Mouse (Mus musculus): Measurements from ENCODE around the gene Olfr1395. TPM values are rescaled to one million over a fixed set of nuclear protein-coding genes. Genes with fewer than 3 reads are reported as not detected.
"Not testable (repeated sequence)": the region's sequence is repeated elsewhere in the genome, so short reads cannot be mapped to it uniquely, and the experiment has no call there.

The Olfr1395 gene
- polyA plus RNA-seq, 1 experiment: not detected

DNA sequence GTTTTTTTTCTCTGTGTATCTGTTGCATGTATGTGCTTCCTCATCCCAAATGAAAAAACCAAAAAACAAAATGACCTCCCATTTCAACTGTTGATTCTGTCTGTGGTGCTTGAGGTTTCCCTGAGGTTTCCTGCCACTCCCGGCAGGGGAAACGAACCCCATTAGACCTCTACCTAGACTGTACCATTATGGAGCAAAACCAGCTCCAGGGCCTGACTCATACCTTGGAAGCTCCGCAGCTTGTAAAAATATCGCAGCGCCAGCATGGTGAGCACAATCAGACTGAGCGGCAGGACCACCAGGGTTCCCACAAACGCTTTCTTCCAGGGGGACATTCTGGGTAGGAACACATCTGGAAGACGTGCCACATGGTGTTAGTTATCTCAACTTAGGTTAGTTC is 33.3 kb downstream of the Olfr1395 start:
- no peak for DNase-seq (ENCODE audit: low spot score)

DNA sequence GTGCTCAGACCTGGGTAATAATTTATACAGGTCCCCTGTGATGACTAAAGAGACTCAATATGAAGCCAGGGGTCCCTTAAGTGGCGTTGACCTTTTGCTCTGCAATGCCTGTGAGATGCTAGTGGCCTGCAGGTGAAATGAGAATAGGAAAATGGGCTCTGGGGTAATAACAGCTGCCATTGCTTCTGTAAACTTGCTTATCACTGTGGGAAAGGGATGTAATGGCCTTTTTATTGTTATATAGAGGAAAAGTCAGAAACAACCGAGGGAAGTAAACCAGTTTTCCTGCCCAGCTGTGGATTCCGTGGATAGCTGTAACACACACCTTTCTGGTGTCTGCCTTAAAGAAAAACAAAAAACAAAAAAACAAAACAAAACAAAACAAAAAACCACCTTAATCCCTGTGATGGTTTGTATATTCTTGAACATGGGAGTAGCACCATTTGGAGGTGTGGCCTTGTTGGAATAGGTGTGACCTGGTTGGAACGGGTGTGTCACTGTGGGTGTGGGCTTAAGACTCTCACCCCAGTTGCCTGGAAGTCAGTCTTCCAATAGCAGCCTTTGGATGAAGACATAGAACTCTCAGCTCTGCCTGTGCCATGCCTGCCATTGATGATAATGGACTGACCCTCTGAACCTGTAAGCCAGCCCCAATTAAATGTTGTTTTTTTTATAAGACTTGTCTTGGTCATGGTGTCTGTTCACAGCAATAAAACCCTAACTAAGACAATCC is 34.1 kb downstream of the Olfr1395 start:
- not testable (repeated sequence) for DNase-seq (ENCODE audit: low spot score)

DNA sequence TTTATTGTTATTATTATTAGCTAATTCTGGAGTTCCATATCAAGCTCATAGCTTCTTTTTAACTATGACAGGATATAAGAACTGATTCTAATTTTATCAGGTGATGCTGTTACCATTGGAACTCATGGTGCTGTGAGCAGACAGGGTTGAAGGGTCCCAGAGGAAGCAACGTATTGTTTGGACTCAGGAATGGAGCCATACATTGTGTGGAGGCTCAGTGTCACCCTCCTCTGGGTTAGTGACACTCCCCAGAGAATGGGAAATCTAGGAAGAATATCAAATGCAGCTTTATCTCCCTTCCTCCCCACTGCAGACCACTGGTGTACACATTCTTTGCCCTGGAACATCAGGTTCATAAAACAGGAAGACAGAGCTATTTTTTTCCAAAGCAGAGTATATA is 41.1 kb downstream of the Olfr1395 start:
- DNase-seq (ENCODE audit: low spot score): no peak

DNA sequence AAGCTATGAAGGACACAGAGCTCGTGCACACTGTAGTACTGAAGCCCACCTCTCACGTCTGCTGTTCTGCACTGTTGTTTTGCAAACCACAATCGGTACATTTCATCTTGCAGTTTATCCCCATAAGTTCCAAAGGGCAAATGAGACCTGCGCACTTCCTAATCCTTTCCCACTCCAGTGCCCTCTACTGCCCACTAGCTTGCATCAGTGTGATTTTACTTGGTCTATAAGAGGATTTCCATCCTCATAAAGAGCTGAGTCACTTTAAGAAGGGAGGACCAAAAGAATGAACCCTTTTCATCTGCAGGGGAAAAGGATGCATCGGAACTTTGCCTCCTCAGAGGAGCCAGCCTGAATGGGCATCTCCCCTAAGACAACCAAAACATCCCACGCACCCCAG is 44.4 kb downstream of the Olfr1395 start:
- DNase-seq (ENCODE audit: low spot score): no peak

DNA sequence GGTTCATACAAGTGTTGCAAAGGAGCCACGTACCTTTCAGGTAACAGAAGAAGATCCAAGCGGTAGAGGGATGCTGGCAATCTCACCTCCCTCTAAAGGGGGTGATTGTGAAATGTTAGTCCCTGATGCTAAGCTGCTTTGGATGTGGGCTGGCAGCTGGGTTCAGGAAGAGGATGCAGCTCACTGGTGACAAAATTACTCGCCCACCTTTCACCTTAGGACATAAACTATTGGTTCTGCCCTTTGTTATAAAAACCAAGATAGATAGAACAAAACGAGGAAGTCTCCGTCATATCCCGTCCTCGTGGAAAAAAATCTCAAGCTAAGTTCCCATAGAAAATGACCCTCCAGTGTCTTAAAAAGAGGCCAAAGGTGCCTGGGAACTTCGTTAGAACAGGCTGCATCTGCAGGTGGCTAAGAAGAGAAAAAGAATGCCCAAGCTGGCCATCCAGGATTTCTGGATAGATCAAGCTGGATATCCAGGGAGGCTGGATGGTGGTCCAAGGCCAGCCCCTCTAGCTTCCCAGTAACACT is 44.9 kb downstream of the Olfr1395 start, which contains the start of gene Btnl9:
Gene Btnl9 (minus strand): TSS at position 205 of the 534 bp plus-strand sequence.
- no peak for DNase-seq (ENCODE audit: low spot score)

DNA sequence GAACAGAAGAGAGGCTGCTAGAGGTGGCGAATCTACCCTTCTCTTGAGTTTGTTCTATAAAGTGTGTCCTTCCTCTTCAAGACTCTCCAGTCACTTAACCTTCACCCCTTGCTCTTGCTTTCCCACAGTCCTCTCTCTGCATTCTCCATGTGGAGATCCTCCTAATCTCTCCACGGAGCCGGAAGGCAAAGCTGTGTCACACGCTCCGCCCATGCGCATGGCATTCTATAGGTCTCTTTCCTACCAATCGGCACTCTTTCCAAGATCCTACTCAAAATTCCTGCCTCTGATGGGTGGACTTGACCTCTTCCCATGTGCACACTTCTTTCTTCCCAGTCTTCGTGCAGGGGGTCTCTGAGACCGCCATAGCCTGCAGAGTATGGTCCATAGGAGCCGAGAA is 45.6 kb downstream of the Olfr1395 start:
- DNase-seq (ENCODE audit: low spot score): no peak

DNA sequence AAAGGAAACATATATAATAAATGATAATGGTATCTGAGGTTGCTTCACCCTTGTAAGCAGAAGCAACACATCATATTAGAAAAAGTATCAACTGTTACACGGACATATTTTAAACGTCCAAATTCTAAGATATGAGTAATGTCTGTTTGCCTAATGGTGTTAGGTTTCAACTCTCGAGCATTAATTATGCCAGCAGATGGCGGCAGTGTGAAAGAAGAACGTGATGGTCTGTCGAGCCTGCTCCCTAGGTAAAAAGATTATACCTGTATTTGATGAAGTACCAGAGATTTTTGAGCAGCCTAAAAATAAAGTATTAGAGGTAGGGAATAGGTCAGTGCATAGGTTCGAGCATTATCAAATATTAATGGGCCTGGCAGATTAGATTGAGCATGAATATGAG is 47.7 kb downstream of the Olfr1395 start:
- no peak for DNase-seq (ENCODE audit: low spot score)

DNA sequence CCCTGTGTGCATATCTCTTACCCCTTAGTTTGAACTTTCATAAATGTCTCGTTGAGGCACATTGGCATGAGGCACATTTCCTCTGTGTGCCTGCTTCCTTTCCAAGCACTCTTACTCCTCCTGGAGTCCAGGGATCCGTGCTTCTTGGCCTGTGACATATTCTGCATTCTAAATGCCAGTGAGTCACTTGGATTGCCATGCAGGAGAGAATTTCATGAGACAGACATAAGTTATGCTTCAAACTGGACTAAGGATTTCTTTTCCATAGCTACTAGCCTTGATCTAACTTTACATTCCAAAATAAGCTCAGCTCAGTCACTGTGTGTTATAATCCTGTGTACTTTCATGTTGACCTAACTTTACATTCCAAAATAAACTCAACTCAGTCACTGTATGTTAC is 49.0 kb downstream of the Olfr1395 start:
- DNase-seq (ENCODE audit: low spot score): no peak

DNA sequence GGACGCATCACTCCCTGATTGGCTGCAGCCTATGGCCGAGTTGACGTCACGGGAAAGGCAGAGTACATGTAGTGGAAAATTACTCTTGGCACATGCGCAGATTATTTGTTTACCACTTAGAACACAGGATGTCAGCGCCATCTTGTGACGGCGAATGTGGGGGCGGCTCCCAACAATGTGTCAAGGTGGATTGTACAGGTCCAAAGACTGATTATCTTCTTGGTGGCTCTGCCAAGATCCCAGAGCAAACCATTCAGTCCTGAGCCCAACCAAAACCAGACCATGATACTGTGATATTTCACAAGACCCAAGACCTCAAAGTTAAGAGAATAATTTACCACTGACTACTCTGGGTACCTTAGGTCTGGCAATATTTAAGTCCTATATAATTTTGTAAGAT is 52.7 kb downstream of the Olfr1395 start:
- DNase-seq (ENCODE audit: low spot score): not testable (repeated sequence)

DNA sequence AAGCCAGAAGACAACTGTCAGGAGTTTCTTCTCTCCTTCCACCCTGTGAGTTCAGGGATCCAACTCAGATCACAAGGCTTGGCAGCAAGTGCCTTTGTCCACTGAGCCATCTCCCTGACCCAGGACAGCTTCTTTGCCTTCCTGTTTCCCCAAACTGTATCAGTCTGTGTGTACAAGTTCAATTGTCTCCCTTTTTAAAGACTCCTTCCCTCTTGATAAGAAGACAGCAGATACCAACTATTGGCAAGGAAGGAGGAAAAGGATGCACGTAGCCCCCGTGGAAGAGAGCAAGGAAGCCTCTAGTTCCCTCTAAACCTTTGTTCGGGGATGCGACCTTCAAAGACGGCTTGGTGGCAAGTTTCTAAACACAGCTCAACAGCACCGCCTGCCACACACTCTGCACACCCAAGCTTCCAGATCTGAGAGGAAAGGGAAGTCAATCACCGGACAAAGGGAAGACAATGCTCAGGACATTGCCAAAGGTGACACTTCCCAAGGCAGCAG is 53.8 kb downstream of the Olfr1395 start:
- DNase-seq (ENCODE audit: low spot score): no peak

Other genes with a start within 250 kb of the Olfr1395 start
- 0.98 and 1.6 TPM in 2 replicates for gene Gm5431, start 240.1 kb upstream of the Olfr1395 start, polyA plus RNA-seq (2012; rRNA removed)
- 8.6 and 13.8 TPM in 2 replicates for gene Psme2b, start 196.1 kb upstream of the Olfr1395 start, polyA plus RNA-seq (2012; rRNA removed)
- 0.34 and 0.74 TPM in 2 replicates for gene Olfr56, start 163.4 kb upstream of the Olfr1395 start, polyA plus RNA-seq (2012; rRNA removed)
- 1.9 and 3.4 TPM in 2 replicates for gene 9930111J21Rik1, start 162.9 kb upstream of the Olfr1395 start, polyA plus RNA-seq (2012; rRNA removed)
- gene Gm12185, start 150.0 kb upstream of the Olfr1395 start, polyA plus RNA-seq (2012; rRNA removed): 0.58 and 1.5 TPM in 2 replicates
- 6.4 and 10.5 TPM in 2 replicates for gene Tgtp1, start 148.1 kb upstream of the Olfr1395 start, polyA plus RNA-seq (2012; rRNA removed)
- 5.9 and 7.8 TPM in 2 replicates for gene 9930111J21Rik2, start 91.0 kb upstream of the Olfr1395 start, polyA plus RNA-seq (2012; rRNA removed)
- 17.4 and 36.5 TPM in 2 replicates for gene Tgtp2, start 78.1 kb upstream of the Olfr1395 start, polyA plus RNA-seq (2012; rRNA removed)
- 16.0 and 23.9 TPM in 2 replicates for gene Ifi47, start 65.7 kb upstream of the Olfr1395 start, polyA plus RNA-seq (2012; rRNA removed)
- 0.06 and 0.14 TPM in 2 replicates for gene Olfr1396, start 27.4 kb upstream of the Olfr1395 start, polyA plus RNA-seq (2012; rRNA removed)
- not detected in 2 replicates for gene Olfr1394, start 12.1 kb downstream of the Olfr1395 start, polyA plus RNA-seq (2012; rRNA removed)
- gene Btnl9, start 44.9 kb downstream of the Olfr1395 start, polyA plus RNA-seq (2012; rRNA removed): 0.62 and 0.73 TPM in 2 replicates
- gene Zfp62, start 61.0 kb downstream of the Olfr1395 start, polyA plus RNA-seq (2012; rRNA removed): 12.4 and 17.0 TPM in 2 replicates
- 61.8 and 63.4 TPM in 2 replicates for gene Mgat1, start 101.9 kb downstream of the Olfr1395 start, polyA plus RNA-seq (2012; rRNA removed)
- gene Olfr1393, start 136.0 kb downstream of the Olfr1395 start, polyA plus RNA-seq (2012; rRNA removed): 0.06 and 0.12 TPM in 2 replicates
- gene Olfr1392, start 143.0 kb downstream of the Olfr1395 start, polyA plus RNA-seq (2012; rRNA removed): 0.10 and 0.15 TPM in 2 replicates
- not detected in 2 replicates for gene Olfr10, start 162.5 kb downstream of the Olfr1395 start, polyA plus RNA-seq (2012; rRNA removed)
- gene Olfr1391, start 180.5 kb downstream of the Olfr1395 start, polyA plus RNA-seq (2012; rRNA removed): not detected in 2 replicates
- not detected in 2 replicates for gene Olfr1390, start 192.9 kb downstream of the Olfr1395 start, polyA plus RNA-seq (2012; rRNA removed)